Mouse (Mus musculus) limb, embryonic 14.5 days (tissue): ENCODE data around the gene Coil. TPM values are rescaled to one million over a fixed set of nuclear protein-coding genes. Genes with fewer than 3 reads are reported as not detected.

Experiments
- ATAC-seq: fragments of 200-750 bp; cut with Nextera tagmentation; 2 replicates; pipeline ENCODE4 v1.8.0; 2017; ENCODE audit warnings: low read depth, moderate number of reproducible peaks, moderate TSS enrichment; ENCODE audit not compliant: low FRiP score
- DNase-seq: peaks from one replicate; pipeline ENCODE4 v3.0.0-alpha.2; 2015; ENCODE audit warnings: low spot score
- H3K27ac ChIP-seq: fragments of 300-500 bp; sonication (generic); replicated peaks from 2 replicates; pipeline ENCODE4 v1.5.1; 2014; ENCODE audit warnings: low read depth, mild to moderate bottlenecking, low read length, moderate library complexity, mixed read lengths
- H3K27me3 ChIP-seq: fragments of 300-500 bp; sonication (generic); 2 replicates; pipeline ENCODE4 v1.6.1; 2014; ENCODE audit warnings: low read length, mixed read lengths; ENCODE audit not compliant: control insufficient read depth, insufficient read depth
- H3K36me3 ChIP-seq: fragments of 300-500 bp; sonication (generic); 2 replicates; pipeline ENCODE4 v1.6.1; 2014; ENCODE audit warnings: mild to moderate bottlenecking, low read length, moderate library complexity, mixed read lengths; ENCODE audit not compliant: control insufficient read depth, insufficient read depth
- H3K4me1 ChIP-seq: fragments of 300-500 bp; sonication (generic); 2 replicates; pipeline ENCODE4 v1.6.1; 2014; ENCODE audit warnings: antibody characterized with exemption, low read length, mixed read lengths; ENCODE audit not compliant: control insufficient read depth, insufficient read depth
- H3K4me2 ChIP-seq: fragments of 300-500 bp; sonication (generic); replicated peaks from 2 replicates; pipeline ENCODE4 v1.6.1; 2014; ENCODE audit warnings: low read depth, mild to moderate bottlenecking, low read length, moderate library complexity; ENCODE audit not compliant: severe bottlenecking
- H3K4me3 ChIP-seq: fragments of 300-500 bp; sonication (generic); replicated peaks from 2 replicates; pipeline ENCODE4 v1.5.1; 2014; ENCODE audit warnings: low read length
- H3K9ac ChIP-seq: fragments of 300-500 bp; sonication (generic); 2 replicates; pipeline ENCODE4 v1.6.1; 2014; ENCODE audit warnings: mild to moderate bottlenecking, low read depth, low read length, moderate library complexity; ENCODE audit not compliant: severe bottlenecking
- H3K9me3 ChIP-seq: fragments of 300-500 bp; sonication (generic); 2 replicates; pipeline ENCODE4 v1.6.1; 2016; ENCODE audit warnings: low read length; ENCODE audit not compliant: control insufficient read depth
- POLR2A ChIP-seq: fragments of 200-500 bp; IDR thresholded peaks from 2 replicates; pipeline ENCODE4 v1.8.0; 2012; ENCODE audit warnings: inconsistent platforms, mild to moderate bottlenecking, moderate library complexity, borderline replicate concordance; ENCODE audit not compliant: insufficient read depth, insufficient read length; ENCODE audit errors: extremely low read depth
- WGBS: fragments of 180-500 bp; shearing (Covaris S2); extraction: QIAGEN DNeasy Blood & Tissue Kit; methylation state at CpG from one replicate; pipeline ENCODE4 v1.1.7; 2014; 5-methylcytosine and 5-hydroxymethylcytosine counted together
- polyA plus RNA-seq, 2 experiments: library from polyadenylated mRNA; depleted of rRNA in 1 of 2; stranded (reverse) in 1 of 2; unstranded in 1 of 2; fragments of >200 nt; fragmentation: Nextera tagmentation in 1 of 2; extraction: Ambion mirVana in 1 of 2; gene quantifications; 2 replicates each; pipeline versions ENCODE4 v1.2.1 to v1.2.3; 2012 to 2014

The Coil gene
- polyA plus RNA-seq, 2 experiments, result 12.4 to 21.6 TPM

GRCm38 (mm10) chr11:88973776-88974701, 4.0 kb downstream of the Coil start:
- Histone ChIP-seq H3K4me3 (peak overlapping the region; percentile 66), H3K27me3 (no peaks in the 10 kb centered on the region), H3K4me2 (peak overlapping the region; percentile 71), H3K9me3 (no peaks in the 10 kb centered on the region), H3K9ac (peak overlapping the region; percentile 75), H3K4me1 (0 out of 2 replicates have a peak, but pooled peaks cover 4% of the 10 kb centered on the region), H3K27ac (peak overlapping the region; percentile 85), H3K36me3 (no peaks in the 10 kb centered on the region)
- peak; percentile 85; the same call in 1 of the 2 replicates for TF ChIP-seq POLR2A
- peak; percentile 89 for ATAC-seq
- peak; percentile 93 for DNase-seq
- 2% methylated on average over 51 of the region's 62 CpGs for WGBS

- Histone ChIP-seq H3K27ac (no peak overlapping the region), H3K9me3 (no peaks in the 10 kb centered on the region), H3K4me1 (0 out of 2 replicates have a peak, but pooled peaks cover 4% of the 10 kb centered on the region), H3K9ac (no peak overlapping the region), H3K4me2 (no peak overlapping the region), H3K4me3 (no peak overlapping the region), H3K36me3 (peaks cover 2% of the 10 kb centered on the region; the same call in 1 of the 2 replicates), H3K27me3 (no peaks in the 10 kb centered on the region)
- WGBS, result 94% methylated on average over 2 of the region's 2 CpGs
- ATAC-seq (no peak), DNase-seq (no peak)
- TF ChIP-seq POLR2A, result no peak
These were observed 6.3 kb downstream of the Coil start for GRCm38 (mm10) chr11:88976320-88976719.

GRCm38 (mm10) chr11:88977188-88977587, 7.1 kb downstream of the Coil start:
- no peak for ATAC-seq
- Histone ChIP-seq H3K4me1 (0 out of 2 replicates have a peak, but pooled peaks cover 4% of the 10 kb centered on the region), H3K27ac (no peak overlapping the region), H3K27me3 (no peaks in the 10 kb centered on the region), H3K4me3 (no peak overlapping the region), H3K36me3 (peaks cover 11% of the 10 kb centered on the region), H3K9ac (no peak overlapping the region), H3K4me2 (no peak overlapping the region), H3K9me3 (no peaks in the 10 kb centered on the region)
- 96% methylated on average over 5 of the region's 5 CpGs for WGBS
- DNase-seq, result no peak
- no peak for TF ChIP-seq POLR2A

- 87% methylated on average over 8 of the region's 8 CpGs for WGBS
- ATAC-seq, result no peak
These were observed 11.3 kb downstream of the Coil start for GRCm38 (mm10) chr11:88981337-88981736.

GRCm38 (mm10) chr11:88986616-88987015, 16.6 kb downstream of the Coil start:
- Histone ChIP-seq H3K27me3 (no peaks in the 10 kb centered on the region), H3K9ac (no peak overlapping the region), H3K36me3 (peaks cover 66% of the 10 kb centered on the region), H3K27ac (no peak overlapping the region), H3K4me2 (no peak overlapping the region), H3K4me3 (no peak overlapping the region), H3K4me1 (no peaks in the 10 kb centered on the region), H3K9me3 (no peaks in the 10 kb centered on the region)
- TF ChIP-seq POLR2A, result no peak
- ATAC-seq (no peak), DNase-seq (no peak)
- 88% methylated on average over 10 of the region's 10 CpGs for WGBS

More at GRCm38 (mm10) chr11:88981337-88981736, 11.3 kb downstream of the Coil start:
- H3K4me2 ChIP-seq, result no peak overlapping the region
- peaks cover 43% of the 10 kb centered on the region for H3K36me3 ChIP-seq
- no peak overlapping the region for H3K4me3 ChIP-seq
- no peak overlapping the region for H3K27ac ChIP-seq
- TF ChIP-seq POLR2A, result no peak
- no peaks in the 10 kb centered on the region for H3K4me1 ChIP-seq
- no peak overlapping the region for H3K9ac ChIP-seq
- no peaks in the 10 kb centered on the region for H3K9me3 ChIP-seq
- DNase-seq, result no peak
- H3K27me3 ChIP-seq, result no peaks in the 10 kb centered on the region
